Mouse (Mus musculus) hematopoietic stem cell, adult 5-6 weeks (primary cell): ENCODE results near the gene Klk9. TPM values are rescaled to one million over a fixed set of nuclear protein-coding genes. Genes with fewer than 3 reads are reported as not detected.

Source experiments
- ATAC-seq, 2 experiments: fragments of 125-278 bp in 1 of 2; replicated peaks in 1 of 2; 2 replicates each; pipeline ENCODE4 v1.8.0; 2016 to 2017; ENCODE audit warnings: inconsistent platforms in 2 of 2, mild to moderate bottlenecking in 2 of 2, moderate number of reproducible peaks in 2 of 2, low read depth in 1 of 2, moderate TSS enrichment in 1 of 2; ENCODE audit not compliant: low FRiP score in 2 of 2, poor library complexity in 2 of 2, severe bottlenecking in 2 of 2, insufficient read depth in 1 of 2, low TSS enrichment in 1 of 2
- total RNA-seq: library from RNA; stranded (forward); fragments of 172-1452, 232-1000 nt; gene quantifications from 2 replicates; pipeline ENCODE4 v1.2.3, GENCODE M21; 2017

Klk9 gene
- total RNA-seq, 1 experiment from 2014 or later: not detected

DNA sequence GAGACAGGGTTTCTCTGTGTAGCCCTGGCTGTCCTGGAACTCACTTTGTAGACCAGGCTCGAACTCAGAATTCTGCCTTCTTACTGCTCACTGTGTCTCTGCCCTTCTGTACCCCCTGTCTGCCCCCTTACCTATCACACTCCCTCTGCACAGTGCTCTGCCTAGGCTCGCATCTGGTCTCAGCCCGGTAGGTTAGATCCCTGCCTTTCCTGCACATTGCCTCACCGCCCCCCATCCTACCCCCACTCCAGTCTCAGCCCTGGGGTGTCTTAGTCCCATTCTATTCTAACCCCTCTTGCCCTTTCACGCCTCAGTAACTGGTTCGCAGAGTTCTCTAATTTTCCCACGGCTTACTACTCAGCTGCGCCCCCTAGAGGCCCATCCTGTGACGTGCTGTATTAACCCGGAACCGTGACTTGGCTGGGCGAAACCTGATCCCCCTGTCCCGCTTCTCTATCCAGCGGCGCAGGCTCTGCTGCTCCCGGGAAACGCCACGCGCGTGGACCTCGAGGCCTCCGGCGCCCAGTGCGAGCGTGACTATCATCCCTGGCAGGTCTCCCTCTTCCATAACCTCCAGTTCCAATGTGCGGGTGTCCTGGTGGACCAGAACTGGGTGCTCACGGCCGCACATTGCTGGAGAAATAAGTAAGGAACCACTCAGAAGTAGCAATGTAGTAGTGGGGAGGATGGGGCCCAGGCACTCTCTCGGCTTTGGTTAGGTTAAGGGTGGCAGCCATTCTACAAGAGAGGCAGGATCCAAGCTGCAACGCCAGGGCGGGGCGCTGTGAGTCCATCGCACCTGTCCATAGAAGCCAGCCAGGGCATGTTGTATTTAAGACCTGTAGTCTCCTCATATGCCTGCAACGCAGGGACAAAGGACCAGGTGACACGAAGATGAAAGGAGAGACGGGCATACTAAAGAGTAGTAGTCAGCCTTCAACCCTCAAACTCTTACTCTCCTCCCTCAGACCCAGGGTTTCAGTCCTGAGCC lies 9.1 kb upstream of the Klk9 start:
- peak; percentile 83 to 88 for ATAC-seq

DNA sequence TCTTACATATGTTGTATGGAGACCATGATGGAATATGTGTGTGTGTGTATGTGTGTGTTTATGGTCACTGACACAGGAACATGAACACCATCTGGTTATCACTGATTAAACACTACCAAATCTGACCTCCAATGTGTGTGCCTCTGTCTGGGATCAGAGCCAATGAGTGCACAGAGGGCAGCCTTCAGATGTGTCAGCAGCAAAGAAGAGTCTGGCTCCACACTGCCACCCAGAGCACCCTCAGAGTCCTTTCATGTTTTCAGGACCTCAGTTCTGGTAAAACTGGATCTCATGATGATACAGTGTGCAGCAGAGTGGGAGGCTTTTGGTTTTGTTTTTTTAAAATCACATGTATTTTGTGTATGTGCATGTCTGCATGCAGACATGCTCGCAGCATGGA lies 6.4 kb upstream of the Klk9 start:
- ATAC-seq: no peak

DNA sequence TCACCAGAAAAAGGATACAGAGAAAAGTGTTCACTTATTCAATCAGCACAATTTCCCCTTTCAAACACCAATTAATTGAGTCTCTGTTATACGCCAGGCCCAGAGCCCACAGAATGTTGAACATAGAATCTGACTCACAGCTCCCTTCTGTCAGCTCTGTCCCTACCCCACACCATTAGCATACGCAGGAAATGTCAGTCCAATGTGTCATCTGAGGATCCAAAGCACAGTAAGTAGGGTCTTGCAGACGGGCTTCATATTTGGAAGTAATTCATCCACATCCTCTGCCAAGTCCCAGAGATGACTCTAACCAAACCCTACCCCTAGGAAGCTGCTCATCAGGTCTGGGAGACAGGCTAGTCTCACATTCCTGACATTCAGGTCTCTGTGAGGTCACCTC lies 3.6 kb upstream of the Klk9 start:
- no peak for ATAC-seq

DNA sequence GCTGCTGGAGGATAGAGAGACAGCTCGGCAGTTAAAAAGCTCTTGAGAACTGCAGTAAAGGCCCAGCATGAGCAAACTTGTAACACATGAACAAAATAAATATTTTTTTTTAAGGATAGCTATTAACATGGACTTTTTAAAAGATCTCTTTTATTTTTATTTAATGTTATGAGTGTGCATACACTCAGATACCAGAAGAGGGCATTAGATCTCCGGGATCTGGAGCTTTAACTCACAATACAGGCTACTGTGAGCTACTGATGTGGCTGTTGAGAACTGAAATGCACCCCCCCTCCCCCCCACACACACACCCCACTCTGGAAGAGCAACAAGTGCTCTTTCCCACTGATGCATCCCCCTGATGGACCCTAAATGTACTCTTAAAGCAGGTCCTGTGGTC lies 2.4 kb upstream of the Klk9 start:
- no peak for ATAC-seq

DNA sequence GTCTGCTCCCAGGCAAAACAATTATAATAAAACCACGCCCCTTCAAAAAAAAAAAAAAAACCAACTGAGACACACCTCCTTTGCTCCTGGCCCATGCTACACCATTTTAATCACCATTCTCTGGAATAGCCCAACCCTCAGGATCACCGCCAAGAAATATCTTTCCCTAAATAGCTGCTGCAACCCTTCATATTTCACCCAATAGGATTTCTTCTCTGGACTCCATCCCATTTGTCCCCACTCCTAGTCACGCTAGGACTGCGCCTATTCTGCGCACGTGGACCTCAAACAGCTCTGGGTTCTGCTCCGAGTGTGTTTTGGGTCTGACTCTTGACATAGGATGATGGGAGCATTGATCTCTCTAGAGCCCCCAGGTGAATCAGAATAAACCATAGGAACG lies 4.7 kb downstream of the Klk9 start:
- no peak for ATAC-seq

DNA sequence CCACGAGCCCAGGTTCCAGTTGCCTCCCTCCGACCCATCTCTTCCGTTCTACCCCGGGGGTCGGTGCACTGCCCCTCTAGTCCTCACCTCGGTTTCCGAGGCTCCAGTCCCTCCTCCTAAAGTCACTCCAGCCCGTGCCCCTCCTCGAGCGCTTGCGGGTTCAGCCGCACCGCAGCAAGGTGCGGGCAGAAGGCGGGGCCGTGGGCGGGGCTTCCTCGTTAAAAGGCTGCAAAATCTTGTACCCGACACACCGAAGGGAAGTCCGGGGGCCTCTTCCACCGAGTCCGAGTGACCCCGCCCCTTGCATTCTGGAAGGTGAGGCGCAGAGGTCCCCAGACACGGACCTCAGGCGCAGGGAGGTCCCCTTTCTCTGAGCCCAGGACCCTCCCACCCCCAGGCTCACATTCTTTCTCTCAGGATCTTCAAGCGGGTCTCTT lies 5.7 kb downstream of the Klk9 start, which contains the start of gene Klk8:
Klk8 (plus strand) TSS at position 245 of the 437 bp plus-strand sequence.
- ATAC-seq: peak; percentile 38 to 53

DNA sequence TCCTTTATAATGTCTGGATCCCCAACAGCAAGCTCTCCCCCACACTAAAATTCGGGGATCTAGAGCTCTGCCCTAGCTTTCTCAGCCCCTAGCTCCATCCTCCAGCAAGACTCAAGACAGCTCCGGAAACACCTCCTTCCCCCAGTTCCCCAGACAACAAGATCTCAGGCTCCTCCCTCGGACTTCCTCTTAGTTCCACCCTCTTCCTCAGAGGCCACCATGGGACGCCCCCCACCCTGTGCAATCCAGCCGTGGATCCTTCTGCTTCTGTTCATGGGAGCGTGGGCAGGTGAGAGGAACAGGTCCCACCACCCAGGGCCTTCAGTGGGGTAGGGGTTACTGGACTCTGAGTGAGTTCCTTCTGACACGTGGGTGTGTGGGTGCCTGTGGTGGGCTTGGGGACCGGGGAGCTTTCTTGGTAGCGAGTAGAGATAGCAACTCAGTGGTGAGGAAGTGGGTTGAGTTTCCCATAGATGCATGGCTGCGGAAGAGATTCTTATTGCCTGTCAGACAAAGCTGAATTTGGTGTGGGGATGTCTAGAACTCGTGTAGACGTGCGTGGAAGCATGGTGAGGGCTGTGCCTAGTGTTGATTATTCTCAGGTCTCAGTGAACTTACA lies 6.3 kb downstream of the Klk9 start:
- peak; percentile 59 to 81 for ATAC-seq

DNA sequence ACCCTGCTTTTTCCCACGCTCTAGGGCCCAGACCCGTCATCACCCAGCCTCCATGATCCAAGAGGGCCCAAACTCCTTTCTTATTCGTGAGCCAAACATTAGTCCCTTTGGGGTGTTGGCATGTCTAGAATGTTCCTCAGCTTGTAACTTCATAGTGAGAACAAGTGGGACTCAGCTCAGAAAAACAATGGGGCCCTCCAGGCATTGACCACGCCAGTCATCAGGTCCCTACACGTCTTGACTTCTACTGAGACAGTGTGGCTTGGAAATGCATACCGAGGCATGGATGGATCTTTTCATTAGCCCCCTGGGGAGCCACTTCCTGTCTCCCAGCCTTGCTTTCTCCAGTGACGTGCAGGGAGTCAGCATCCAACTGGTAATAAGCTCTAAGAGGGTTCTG lies 8.2 kb downstream of the Klk9 start:
- no peak for ATAC-seq

DNA sequence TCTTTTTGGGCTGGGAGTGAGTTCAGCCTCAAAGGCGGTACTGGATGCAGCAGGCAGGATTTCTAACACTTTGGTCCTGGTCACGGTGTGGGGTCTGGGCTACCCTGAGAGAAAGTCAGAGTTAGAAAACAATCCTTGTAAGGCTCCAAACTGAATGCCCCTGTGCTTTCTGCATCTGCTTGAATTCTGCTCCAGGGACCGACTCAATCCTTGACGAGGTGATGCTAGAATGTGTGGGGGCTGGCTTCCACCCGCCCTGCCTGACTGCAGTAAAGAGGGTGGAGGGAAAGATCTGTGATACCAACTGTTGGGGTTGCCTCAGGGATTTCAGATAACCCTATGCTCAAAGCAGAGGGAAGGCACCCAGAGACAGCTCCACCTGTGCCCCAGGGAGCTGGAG lies 19.3 kb downstream of the Klk9 start, which contains the start of gene Klk7:
Klk7 (plus strand) TSS at position 301 of the 400 bp plus-strand sequence.
- no peak for ATAC-seq

DNA sequence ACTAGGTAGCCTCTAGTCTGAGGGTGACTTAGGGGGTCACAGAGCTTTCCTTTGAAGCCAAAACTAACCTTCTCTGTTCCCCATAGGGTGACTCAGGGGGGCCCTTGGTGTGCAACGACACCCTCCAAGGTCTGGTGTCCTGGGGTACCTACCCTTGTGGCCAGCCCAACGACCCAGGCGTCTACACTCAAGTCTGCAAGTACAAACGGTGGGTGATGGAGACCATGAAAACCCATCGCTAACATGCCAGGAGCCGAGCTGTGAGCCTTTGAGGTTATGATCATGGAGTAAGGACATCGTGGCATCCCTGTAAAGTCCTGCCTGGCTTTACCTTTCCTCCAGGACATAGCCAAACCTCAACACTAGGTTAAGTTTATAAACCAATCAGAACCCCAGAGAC lies 23.5 kb downstream of the Klk9 start:
- ATAC-seq: no peak

DNA sequence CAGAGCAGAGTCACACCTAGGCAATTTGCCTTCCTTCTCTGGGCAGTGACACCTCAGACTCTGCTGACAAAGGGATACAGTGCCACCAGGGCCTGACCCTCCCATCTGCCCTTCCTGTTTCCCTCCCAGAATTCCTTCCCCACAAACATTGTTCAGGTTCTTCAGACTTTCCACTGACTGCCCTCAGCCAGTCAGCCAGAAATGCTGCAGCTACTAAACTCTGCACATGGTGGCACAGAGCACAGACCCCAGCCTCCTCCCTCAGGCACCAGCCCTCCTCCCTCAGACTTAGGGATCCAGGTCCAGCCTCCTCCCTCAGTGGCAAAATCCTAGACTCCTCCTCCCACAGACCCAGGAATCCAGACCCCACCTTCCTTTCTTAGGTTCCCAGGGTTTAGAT lies 25.1 kb downstream of the Klk9 start:
- no peak for ATAC-seq

DNA sequence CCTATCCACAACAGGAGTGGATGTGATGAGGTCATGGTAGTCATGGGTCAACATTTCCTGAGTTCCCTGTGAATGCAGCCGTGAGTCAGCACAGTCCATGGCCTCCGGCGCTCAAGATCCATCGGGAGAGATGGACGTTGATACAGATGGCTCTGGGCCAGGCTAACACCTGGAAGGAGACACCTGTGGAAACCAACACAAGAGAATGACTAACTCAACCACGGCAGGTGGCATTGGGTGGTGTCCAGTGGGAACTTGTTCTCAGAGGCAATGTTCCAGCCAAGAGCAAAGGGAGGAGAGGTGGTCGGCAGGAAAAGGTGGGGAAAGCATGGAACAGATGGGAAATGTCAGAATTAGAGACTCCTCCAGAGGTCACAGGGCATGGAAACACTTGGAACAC lies 29.9 kb downstream of the Klk9 start:
- ATAC-seq: no peak

DNA sequence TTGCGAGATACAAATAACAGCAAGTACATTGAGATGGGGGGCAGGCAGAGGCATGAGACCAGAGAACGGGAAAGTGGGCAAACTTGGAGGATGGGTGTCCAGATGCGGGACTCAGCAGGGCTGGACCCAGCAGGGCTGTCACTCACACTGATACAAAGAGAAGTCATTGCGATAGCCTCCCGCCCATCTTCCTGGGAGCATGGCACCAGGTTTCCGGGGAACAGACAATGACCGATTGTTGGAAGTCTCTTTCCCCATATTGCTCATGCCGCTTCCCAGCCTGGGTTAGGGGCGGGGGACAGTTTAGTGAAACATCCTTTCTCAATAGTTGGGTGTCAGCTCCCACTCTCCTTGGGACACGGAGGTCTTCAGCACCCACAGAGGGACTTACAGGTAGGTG lies 32.5 kb downstream of the Klk9 start, which contains the start of gene Klk6:
Klk6 (plus strand) TSS at position 301 of the 400 bp plus-strand sequence.
- no peak for ATAC-seq

DNA sequence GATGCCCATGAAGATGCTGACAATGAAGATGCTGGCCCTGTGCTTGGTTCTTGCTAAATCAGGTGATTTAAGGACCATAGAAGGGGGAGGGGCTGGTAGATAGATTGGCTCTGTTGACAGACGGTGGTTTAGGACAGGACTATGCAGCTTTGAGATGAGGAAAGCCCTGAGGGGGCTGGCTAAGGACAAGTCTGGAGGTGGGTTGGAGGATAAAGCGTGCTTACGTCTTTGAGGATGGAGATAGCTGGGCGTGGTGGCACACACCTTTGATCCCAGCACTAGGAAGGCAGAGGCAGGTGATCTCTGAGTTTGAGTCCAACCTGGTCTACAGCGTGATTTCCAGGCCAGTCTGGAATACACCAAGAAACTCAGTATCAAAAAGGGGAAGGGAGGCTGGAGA lies 34.4 kb downstream of the Klk9 start:
- ATAC-seq: no peak

DNA sequence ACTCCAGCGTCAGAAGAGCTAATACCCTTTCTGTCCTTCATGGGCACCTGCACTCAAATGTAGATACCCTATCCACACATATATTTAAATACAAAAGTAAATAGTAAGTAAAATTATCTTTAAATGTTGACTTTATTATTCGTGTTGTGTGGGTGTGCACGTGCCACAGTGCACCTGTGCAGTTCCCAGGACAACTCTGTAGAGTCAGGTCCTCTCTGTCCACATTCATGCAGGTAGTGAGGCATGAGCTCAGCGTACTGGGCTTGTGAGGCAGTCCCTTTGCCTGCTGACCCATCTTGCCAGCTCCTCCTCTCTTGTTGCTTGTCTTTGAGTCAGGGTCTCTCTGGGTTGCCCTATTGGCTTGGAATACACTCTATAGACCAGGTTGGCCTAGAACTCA lies 36.0 kb downstream of the Klk9 start:
- no peak for ATAC-seq

DNA sequence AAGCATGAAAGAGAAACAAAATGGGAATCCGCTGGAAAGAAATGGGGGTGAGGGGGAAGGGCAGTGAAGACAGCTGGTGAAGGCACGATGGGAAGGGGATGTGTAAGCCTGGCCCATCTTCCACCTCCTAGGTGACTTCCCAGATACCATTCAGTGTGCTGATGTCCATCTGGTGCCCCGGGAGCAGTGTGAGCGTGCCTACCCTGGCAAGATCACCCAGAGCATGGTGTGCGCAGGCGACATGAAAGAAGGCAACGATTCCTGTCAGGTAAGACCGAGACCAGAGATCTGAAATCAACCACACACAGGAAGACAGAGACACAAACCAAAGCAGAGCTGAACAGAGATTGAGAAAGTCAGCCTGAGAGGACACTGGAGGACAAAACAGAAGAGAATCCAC lies 37.3 kb downstream of the Klk9 start:
- no peak for ATAC-seq

DNA sequence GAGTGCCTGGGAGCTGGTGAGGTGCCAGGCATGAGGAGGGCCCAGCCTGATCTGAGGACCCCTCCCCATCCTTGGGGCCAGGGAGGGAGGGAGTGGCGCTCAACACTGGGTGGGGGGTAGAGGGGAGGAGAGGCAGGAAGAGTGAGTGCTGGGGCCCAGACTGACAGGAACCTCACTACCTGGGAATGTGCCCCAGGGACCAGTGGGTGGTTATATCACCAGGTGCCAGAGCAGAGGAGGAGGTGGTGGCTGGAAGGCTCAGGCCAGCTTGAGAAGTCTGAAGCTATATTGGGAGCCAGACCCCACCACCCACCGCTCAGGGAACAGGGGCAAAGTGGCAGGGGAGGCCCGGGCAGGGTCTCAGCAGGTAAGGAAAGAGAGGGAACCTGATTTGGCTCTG lies 50.0 kb downstream of the Klk9 start, which contains the start of gene Klk5:
Klk5 (plus strand) TSS at position 271 of the 400 bp plus-strand sequence.
- ATAC-seq: no peak

DNA sequence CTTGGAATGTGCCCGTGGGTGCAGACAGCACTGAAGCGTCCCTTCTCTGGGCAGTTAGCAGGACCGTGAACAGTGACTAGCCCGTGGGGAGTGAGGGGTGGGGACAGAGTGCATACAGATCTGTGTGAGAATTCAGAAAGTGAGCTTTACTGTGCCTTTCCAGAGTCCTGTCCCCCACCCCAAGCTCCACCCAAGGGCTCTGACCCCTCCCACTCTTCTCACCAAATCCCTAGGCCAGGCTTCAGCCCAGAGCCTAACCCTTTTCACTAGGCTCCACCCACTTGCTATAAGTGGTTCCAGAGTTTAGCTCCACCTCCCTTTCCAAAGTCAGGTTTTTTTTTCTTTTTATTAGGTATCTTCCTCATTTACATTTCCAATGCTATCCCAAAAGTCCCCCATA lies 52.1 kb downstream of the Klk9 start:
- ATAC-seq: no peak
